Mouse (Mus musculus) lung, adult 2 months (tissue): Measurements from ENCODE around the gene Aco1.

Source experiments
- CTCF ChIP-seq: fragments of 200-500 bp; IDR thresholded peaks from 2 replicates; pipeline ENCODE4 v1.5.1; 2011; ENCODE audit warnings: mild to moderate bottlenecking, low read length, control low read depth; ENCODE audit not compliant: insufficient read depth
- POLR2A ChIP-seq: fragments of 200-500 bp; IDR thresholded peaks from 2 replicates; pipeline ENCODE4 v1.6.1; 2011; ENCODE audit warnings: low read depth, mild to moderate bottlenecking, control low read depth, low read length, borderline replicate concordance; ENCODE audit errors: extremely low read depth

- TF ChIP-seq POLR2A (0 out of 2 replicates have a peak, but pooled peaks have one; percentile 40), CTCF (no peak)
Observed at GRCm38 (mm10) chr4:40239409-40240271, 96.8 kb downstream of the Aco1 start, which contains the start of gene Ddx58.
